Mouse (Mus musculus): Measurements from ENCODE around the gene Mlh3. TPM values are rescaled to one million over a fixed set of nuclear protein-coding genes. Genes with fewer than 3 reads are reported as not detected.
A peak's percentile ranks its signal among the peaks of the same experiment; 100 is the strongest.

The Mlh3 gene
- total RNA-seq, 2 experiments from 2014 or later = 19.3 to 19.9 TPM

- H3K4me3 ChIP-seq = no peak overlapping the region
- no peak overlapping the region for H3K27ac ChIP-seq
- TF ChIP-seq CTCF (conservative IDR thresholded peaks at IDR 0.05) = no peak
- DNase-seq (ENCODE audit: low spot score in 2 of 2) = no peak
Observed at GRCm38 (mm10) chr12:85252083-85252482, 18.3 kb downstream of the Mlh3 start.

- no peak for DNase-seq (ENCODE audit: low spot score in 2 of 2)
- no peak for TF ChIP-seq CTCF (conservative IDR thresholded peaks at IDR 0.05)
- H3K27ac ChIP-seq = no peak overlapping the region
- no peak overlapping the region for H3K4me3 ChIP-seq
Observed at GRCm38 (mm10) chr12:85237553-85237952, 32.8 kb downstream of the Mlh3 start.

- H3K27ac ChIP-seq = no peak overlapping the region
- no peak for TF ChIP-seq CTCF (conservative IDR thresholded peaks at IDR 0.05)
- H3K4me3 ChIP-seq = no peak overlapping the region
- DNase-seq (ENCODE audit: low spot score in 2 of 2) = no peak
Observed at GRCm38 (mm10) chr12:85233376-85234358, 36.7 kb downstream of the Mlh3 start.

GRCm38 (mm10) chr12:85227876-85228599 lies 42.4 kb downstream of the Mlh3 start:
- DNase-seq (ENCODE audit: low spot score in 2 of 2) = peak in 1 of 2 experiments; percentile 22
- Histone ChIP-seq H3K27ac (no peak overlapping the region), H3K4me3 (no peak overlapping the region)
- no peak for TF ChIP-seq CTCF (conservative IDR thresholded peaks at IDR 0.05)

GRCm38 (mm10) chr12:85227227-85227626 lies 43.2 kb downstream of the Mlh3 start:
- no peak for TF ChIP-seq CTCF (conservative IDR thresholded peaks at IDR 0.05)
- Histone ChIP-seq H3K27ac (no peak overlapping the region), H3K4me3 (no peak overlapping the region)
- DNase-seq (ENCODE audit: low spot score in 2 of 2) = no peak

- TF ChIP-seq CTCF (conservative IDR thresholded peaks at IDR 0.05) = no peak
- Histone ChIP-seq H3K27ac (peak overlapping the region; percentile 89), H3K4me3 (peak overlapping the region; percentile 82)
- no peak for DNase-seq (ENCODE audit: low spot score in 2 of 2)
Observed at GRCm38 (mm10) chr12:85219905-85220290, 50.5 kb downstream of the Mlh3 start.

GRCm38 (mm10) chr12:85219236-85219904 lies 51.0 kb downstream of the Mlh3 start, which contains the start of gene Eif2b2:
Eif2b2 (plus strand) TSS chr12:85219481.
- peak; percentile 99 for DNase-seq (ENCODE audit: low spot score in 2 of 2)
- Histone ChIP-seq H3K4me3 (peak within 1 kb of the TSS; percentile 82), H3K27ac (peak within 1 kb of the TSS; percentile 89)
- TF ChIP-seq CTCF (conservative IDR thresholded peaks at IDR 0.05) = no peak

- TF ChIP-seq CTCF (conservative IDR thresholded peaks at IDR 0.05) = no peak
- DNase-seq (ENCODE audit: low spot score in 2 of 2) = no peak
- no peak overlapping the region for H3K4me3 ChIP-seq
- no peak overlapping the region for H3K27ac ChIP-seq
Observed at GRCm38 (mm10) chr12:85217733-85218310, 52.6 kb downstream of the Mlh3 start.

GRCm38 (mm10) chr12:85215031-85215430 lies 55.4 kb downstream of the Mlh3 start:
- Histone ChIP-seq H3K27ac (no peak overlapping the region), H3K4me3 (no peak overlapping the region)
- DNase-seq (ENCODE audit: low spot score in 2 of 2) = no peak
- no peak for TF ChIP-seq CTCF (conservative IDR thresholded peaks at IDR 0.05)

- Histone ChIP-seq H3K27ac (no peak overlapping the region), H3K4me3 (no peak overlapping the region)
- TF ChIP-seq CTCF (conservative IDR thresholded peaks at IDR 0.05) = no peak
- no peak for DNase-seq (ENCODE audit: low spot score in 2 of 2)
Observed at GRCm38 (mm10) chr12:85208687-85209199, 61.7 kb downstream of the Mlh3 start.

GRCm38 (mm10) chr12:85205425-85205824 lies 65.0 kb downstream of the Mlh3 start:
- TF ChIP-seq CTCF (conservative IDR thresholded peaks at IDR 0.05) = no peak
- Histone ChIP-seq H3K4me3 (no peak overlapping the region), H3K27ac (no peak overlapping the region)
- DNase-seq (ENCODE audit: low spot score in 2 of 2) = no peak

GRCm38 (mm10) chr12:85204105-85204504 lies 66.3 kb downstream of the Mlh3 start:
- peak; percentile 43 for TF ChIP-seq CTCF (conservative IDR thresholded peaks at IDR 0.05)
- no peak overlapping the region for H3K4me3 ChIP-seq
- no peak for DNase-seq (ENCODE audit: low spot score in 2 of 2)
- no peak overlapping the region for H3K27ac ChIP-seq
